Mouse (Mus musculus) small intestine, adult 2 months (tissue): Measurements from ENCODE around the gene Adk. TPM values are rescaled to one million over a fixed set of nuclear protein-coding genes. Genes with fewer than 3 reads are reported as not detected.

Source experiments
- H3K27ac ChIP-seq: fragments of 200-500 bp; 2 replicates; pipeline ENCODE4 v1.5.1; 2012; ENCODE audit warnings: low read depth, low read length, control low read depth, inconsistent platforms; ENCODE audit not compliant: insufficient read depth
- H3K27me3 ChIP-seq: fragments of 200-500 bp; 2 replicates; pipeline ENCODE4 v1.6.1; 2012; ENCODE audit warnings: mild to moderate bottlenecking, moderate library complexity, low read length, inconsistent platforms; ENCODE audit not compliant: control insufficient read depth, insufficient read depth
- H3K36me3 ChIP-seq: fragments of 200-500 bp; 2 replicates; pipeline ENCODE4 v1.6.1; 2012; ENCODE audit warnings: mild to moderate bottlenecking, low read length, control low read depth, inconsistent platforms; ENCODE audit not compliant: control insufficient read depth, insufficient read depth
- H3K4me1 ChIP-seq: fragments of 200-500 bp; 2 replicates; pipeline ENCODE4 v1.6.1; 2012; ENCODE audit warnings: low read length, inconsistent platforms, mixed read lengths; ENCODE audit not compliant: control insufficient read depth, insufficient read depth, insufficient read length
- H3K4me3 ChIP-seq: fragments of 200-500 bp; 2 replicates; pipeline ENCODE4 v1.5.1; 2012; ENCODE audit warnings: low read depth, mild to moderate bottlenecking, control low read depth, inconsistent platforms, low read length, moderate library complexity
- CTCF ChIP-seq: fragments of 200-500 bp; IDR thresholded peaks from 2 replicates; pipeline ENCODE4 v1.5.1; 2012; ENCODE audit warnings: low read depth, mild to moderate bottlenecking, control low read depth, inconsistent platforms, low read length, moderate library complexity, mixed read lengths; ENCODE audit not compliant: insufficient replicate concordance, insufficient read length; ENCODE audit errors: extremely low read depth
- POLR2A ChIP-seq: fragments of 200-500 bp; IDR thresholded peaks from 2 replicates; pipeline ENCODE4 v1.6.1; 2012; ENCODE audit warnings: low read depth, mild to moderate bottlenecking, control low read depth, inconsistent platforms, low read length, moderate library complexity
- WGBS: fragments of 180-500 bp; shearing (Covaris S2); methylation state at CpG from one replicate; pipeline ENCODE4 v1.1.7; 2018; 5-methylcytosine and 5-hydroxymethylcytosine counted together
- polyA plus RNA-seq: library from polyadenylated mRNA; depleted of rRNA; stranded (reverse); fragments of >200 nt; gene quantifications from 2 replicates; pipeline ENCODE4 v1.2.3, GENCODE M21; 2012

Adk gene
- polyA plus RNA-seq, 1 experiment: 37.6 TPM

- Histone ChIP-seq H3K4me1 (no peaks in the 10 kb centered on the region), H3K27me3 (no peaks in the 10 kb centered on the region), H3K27ac (no peak overlapping the region), H3K4me3 (no peak overlapping the region), H3K36me3 (no peaks in the 10 kb centered on the region)
- 87% methylated on average over 6 of the region's 6 CpGs for WGBS
- TF ChIP-seq CTCF (no peak), POLR2A (no peak)
These were observed 126.0 kb downstream of the Adk start for GRCm38 (mm10) chr14:21178356-21178755.

- H3K27me3 ChIP-seq: no peaks in the 10 kb centered on the region
- H3K27ac ChIP-seq: no peak overlapping the region
- H3K4me3 ChIP-seq: no peak overlapping the region
- no peaks in the 10 kb centered on the region for H3K4me1 ChIP-seq
- 82% methylated on average over 3 of the region's 3 CpGs for WGBS
- no peaks in the 10 kb centered on the region for H3K36me3 ChIP-seq
- TF ChIP-seq CTCF (no peak), POLR2A (no peak)
These were observed 128.7 kb downstream of the Adk start for GRCm38 (mm10) chr14:21181053-21181452.

- 88% methylated on average over 6 of the region's 6 CpGs for WGBS
- Histone ChIP-seq H3K27ac (no peak overlapping the region), H3K27me3 (no peaks in the 10 kb centered on the region), H3K36me3 (no peaks in the 10 kb centered on the region), H3K4me3 (no peak overlapping the region), H3K4me1 (no peaks in the 10 kb centered on the region; the same call in 1 of the 2 replicates)
- no peak for TF ChIP-seq POLR2A
- TF ChIP-seq CTCF: no peak
These were observed 139.6 kb downstream of the Adk start for GRCm38 (mm10) chr14:21191966-21192365.

DNA sequence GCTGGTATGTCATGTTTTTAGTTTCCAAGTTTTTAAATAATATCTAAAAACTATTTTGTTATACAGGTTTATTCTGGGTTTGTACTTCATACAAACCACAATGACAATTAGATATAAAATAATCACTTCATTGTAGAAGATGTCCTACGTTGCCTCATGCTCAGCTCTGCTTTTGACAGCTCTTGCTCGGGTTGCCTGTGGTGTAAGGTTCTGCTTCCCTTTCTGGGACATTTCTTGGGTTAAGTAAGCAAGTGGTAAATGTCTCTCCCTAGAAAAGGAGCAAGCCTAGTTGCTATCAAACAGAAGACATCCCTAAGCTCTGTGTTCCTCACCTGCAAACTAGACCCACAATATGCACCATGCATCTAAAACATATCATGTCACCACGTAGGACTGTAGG lies 140.4 kb downstream of the Adk start:
- Histone ChIP-seq H3K27me3 (no peaks in the 10 kb centered on the region), H3K36me3 (no peaks in the 10 kb centered on the region), H3K4me3 (no peak overlapping the region), H3K4me1 (no peaks in the 10 kb centered on the region; the same call in 1 of the 2 replicates), H3K27ac (no peak overlapping the region)
- WGBS: 91% methylated on average over 3 of the region's 3 CpGs
- TF ChIP-seq CTCF (no peak), POLR2A (no peak)

DNA sequence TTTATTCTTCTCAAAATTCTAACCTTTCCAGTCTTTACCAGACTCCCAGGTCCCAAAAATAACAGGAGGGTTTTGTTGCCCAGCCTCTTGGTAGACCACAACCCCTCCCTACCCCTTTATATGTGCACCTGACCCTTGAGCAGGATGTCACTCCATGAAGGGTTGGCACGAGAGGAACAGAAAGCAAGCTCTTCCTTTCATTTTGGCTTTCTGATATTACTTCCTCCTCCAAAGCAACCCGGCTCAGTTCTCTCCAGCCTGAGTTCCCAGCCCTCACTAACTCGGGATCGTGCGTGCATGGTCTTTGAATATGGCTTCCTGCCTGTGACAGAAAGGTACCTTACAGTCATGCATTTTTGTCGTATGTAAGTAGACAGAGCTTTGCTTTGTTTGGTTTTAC lies 142.0 kb downstream of the Adk start:
- 52% methylated on average over 6 of the region's 6 CpGs for WGBS
- no peaks in the 10 kb centered on the region for H3K27me3 ChIP-seq
- no peaks in the 10 kb centered on the region; the same call in 1 of the 2 replicates for H3K4me1 ChIP-seq
- no peak overlapping the region for H3K4me3 ChIP-seq
- TF ChIP-seq POLR2A: no peak
- TF ChIP-seq CTCF: no peak
- no peaks in the 10 kb centered on the region for H3K36me3 ChIP-seq
- H3K27ac ChIP-seq: no peak overlapping the region

DNA sequence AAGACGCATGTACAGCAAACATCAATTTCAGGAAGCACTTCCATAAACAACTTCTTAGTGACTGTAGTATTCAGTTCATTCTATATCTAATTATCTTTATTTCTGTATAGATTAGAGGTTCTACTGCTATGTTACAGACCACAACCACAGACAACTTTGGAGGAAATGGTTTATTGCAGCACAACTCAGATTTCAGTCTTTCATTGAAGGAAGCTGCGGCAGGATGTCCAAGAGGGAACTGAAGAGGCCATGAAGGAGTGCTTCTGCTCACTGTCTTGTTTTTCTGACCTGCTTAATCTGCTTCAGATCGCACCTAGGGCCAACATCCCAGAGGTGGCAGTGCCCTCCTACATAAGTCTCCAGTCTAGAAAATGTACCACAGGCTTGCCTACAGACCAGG lies 148.5 kb downstream of the Adk start:
- H3K4me1 ChIP-seq: no peaks in the 10 kb centered on the region
- H3K27me3 ChIP-seq: no peaks in the 10 kb centered on the region
- H3K36me3 ChIP-seq: no peaks in the 10 kb centered on the region
- no peak overlapping the region for H3K4me3 ChIP-seq
- WGBS: 80% methylated on average over 3 of the region's 3 CpGs
- TF ChIP-seq CTCF (no peak), POLR2A (no peak)
- no peak overlapping the region for H3K27ac ChIP-seq

DNA sequence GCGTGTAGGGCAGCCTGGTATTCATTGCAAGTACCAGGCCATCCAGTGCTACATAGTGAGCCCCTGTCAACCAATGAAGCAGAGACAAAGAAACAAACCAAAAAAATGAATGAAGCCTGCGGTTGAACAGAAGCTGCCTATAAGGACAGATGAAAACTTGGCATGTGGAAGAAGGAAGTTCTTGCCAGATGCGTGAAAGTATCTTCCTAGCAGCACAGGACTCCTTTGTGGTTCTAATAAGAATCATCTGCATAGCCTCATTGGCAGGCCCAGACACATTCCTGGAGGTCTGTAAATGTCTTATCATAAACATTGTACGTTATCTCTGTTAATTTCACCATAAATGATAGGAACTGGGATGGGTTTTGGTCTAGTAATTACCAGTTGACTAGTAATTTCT lies 154.1 kb downstream of the Adk start:
- H3K4me3 ChIP-seq: no peak overlapping the region

DNA sequence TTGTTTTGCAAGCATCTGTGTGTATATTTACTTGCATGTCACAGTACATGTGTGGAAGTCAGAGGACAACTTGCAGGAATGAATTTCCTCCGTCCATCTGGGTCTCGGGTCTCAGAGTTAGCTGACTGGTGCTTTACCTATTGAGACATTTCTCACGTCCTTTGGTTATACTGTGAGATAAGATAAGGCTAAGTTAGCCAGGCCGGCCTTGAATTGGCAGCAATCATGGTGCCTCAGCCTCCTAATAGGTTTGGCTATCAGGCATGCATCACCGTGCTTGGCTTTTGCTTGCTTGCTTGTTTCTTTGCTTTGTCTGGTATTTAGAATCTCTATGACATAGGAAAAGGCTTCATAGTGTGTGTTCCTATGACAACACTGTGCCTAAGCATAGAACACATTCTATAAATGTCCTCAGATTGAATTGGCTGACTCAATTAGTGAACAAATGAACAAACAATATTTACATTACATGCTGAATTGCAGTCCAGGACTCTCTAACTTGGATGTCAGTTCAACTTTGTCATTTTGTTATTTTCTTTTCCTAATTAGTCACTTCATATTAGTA lies 169.3 kb downstream of the Adk start:
- TF ChIP-seq POLR2A (no peak), CTCF (no peak)
- Histone ChIP-seq H3K27me3 (no peaks in the 10 kb centered on the region), H3K4me3 (no peak overlapping the region), H3K36me3 (no peaks in the 10 kb centered on the region), H3K27ac (no peak overlapping the region), H3K4me1 (no peaks in the 10 kb centered on the region)
- WGBS: 46% methylated on average over 5 of the region's 5 CpGs

More for the DNA sequence above, 154.1 kb downstream of the Adk start:
- Histone ChIP-seq H3K27me3 (no peaks in the 10 kb centered on the region), H3K4me1 (no peaks in the 10 kb centered on the region), H3K27ac (no peak overlapping the region), H3K36me3 (no peaks in the 10 kb centered on the region)
- TF ChIP-seq CTCF: no peak
- TF ChIP-seq POLR2A: no peak
- WGBS: 84% methylated on average over 4 of the region's 4 CpGs
